Mouse (Mus musculus): ENCODE results near the gene Rbm47. TPM values are rescaled to one million over a fixed set of nuclear protein-coding genes. Genes with fewer than 3 reads are reported as not detected.

Gene Rbm47
- total RNA-seq, 2 experiments from 2014 or later = 2.7 to 2.8 TPM

- intact Hi-C loops (cut with DNase I) = no loop called here
Observed at GRCm38 (mm10) chr5:66039813-66040212, 133.1 kb downstream of the Rbm47 start.

GRCm38 (mm10) chr5:66037066-66037465, 135.9 kb downstream of the Rbm47 start:
- intact Hi-C loops (cut with DNase I) = no loop called here
- no peak for DNase-seq

More at GRCm38 (mm10) chr5:66039813-66040212, 133.1 kb downstream of the Rbm47 start:
- no peak for DNase-seq

GRCm38 (mm10) chr5:66036440-66037054, 136.4 kb downstream of the Rbm47 start:
- DNase-seq = no peak
- intact Hi-C loops (cut with DNase I) = no loop called here

GRCm38 (mm10) chr5:66034375-66035195, 138.3 kb downstream of the Rbm47 start:
- no peak for DNase-seq
- intact Hi-C loops (cut with DNase I) = no loop called here

GRCm38 (mm10) chr5:66032826-66033225, 140.1 kb downstream of the Rbm47 start:
- DNase-seq = no peak
- intact Hi-C loops (cut with DNase I) = no loop called here

GRCm38 (mm10) chr5:66031699-66032098, 141.2 kb downstream of the Rbm47 start:
- intact Hi-C loops (cut with DNase I) = no loop called here
- no peak for DNase-seq

GRCm38 (mm10) chr5:66028232-66028631, 144.7 kb downstream of the Rbm47 start:
- DNase-seq = no peak
- intact Hi-C loops (cut with DNase I) = no loop called here

- DNase-seq = no peak
- intact Hi-C loops (cut with DNase I) = no loop called here
Observed at GRCm38 (mm10) chr5:66027206-66027605, 145.7 kb downstream of the Rbm47 start.

- intact Hi-C loops (cut with DNase I) = no loop called here
- DNase-seq = no peak
Observed at GRCm38 (mm10) chr5:66026796-66027195, 146.1 kb downstream of the Rbm47 start.

- no peak for DNase-seq
- intact Hi-C loops (cut with DNase I) = no loop called here
Observed at GRCm38 (mm10) chr5:66015449-66015961, 157.4 kb downstream of the Rbm47 start.

- intact Hi-C loops (cut with DNase I) = no loop called here
- DNase-seq = no peak
Observed at GRCm38 (mm10) chr5:66014437-66014836, 158.5 kb downstream of the Rbm47 start.

GRCm38 (mm10) chr5:66013999-66014398, 158.9 kb downstream of the Rbm47 start:
- no peak for DNase-seq
- intact Hi-C loops (cut with DNase I) = no loop called here

- intact Hi-C loops (cut with DNase I) = no loop called here
Observed at GRCm38 (mm10) chr5:66008245-66008967, 164.5 kb downstream of the Rbm47 start.

GRCm38 (mm10) chr5:66005041-66005678, 167.8 kb downstream of the Rbm47 start:
- DNase-seq = no peak
- intact Hi-C loops (cut with DNase I) = no loop called here

More at GRCm38 (mm10) chr5:66008245-66008967, 164.5 kb downstream of the Rbm47 start:
- DNase-seq = no peak

- DNase-seq = no peak
- intact Hi-C loops (cut with DNase I) = no loop called here
Observed at GRCm38 (mm10) chr5:66004134-66004925, 168.6 kb downstream of the Rbm47 start, which contains the start of gene 9130230L23Rik. 9130230L23Rik (minus strand) TSS chr5:66004285.

- intact Hi-C loops (cut with DNase I) = no loop called here
- no peak for DNase-seq
Observed at GRCm38 (mm10) chr5:66001232-66001631, 171.7 kb downstream of the Rbm47 start.

- intact Hi-C loops (cut with DNase I) = no loop called here
- no peak for DNase-seq
Observed at GRCm38 (mm10) chr5:66000567-66001125, 172.3 kb downstream of the Rbm47 start.

GRCm38 (mm10) chr5:66000074-66000473, 172.8 kb downstream of the Rbm47 start:
- no peak for DNase-seq
- intact Hi-C loops (cut with DNase I) = no loop called here

GRCm38 (mm10) chr5:65999106-65999505, 173.8 kb downstream of the Rbm47 start:
- intact Hi-C loops (cut with DNase I) = no loop called here
- DNase-seq = no peak

All from heart, postnatal 14 days (tissue).